Mouse (Mus musculus): ENCODE measurements around the gene Olfr1370. TPM values are rescaled to one million over a fixed set of nuclear protein-coding genes. Genes with fewer than 3 reads are reported as not detected.
A peak's percentile ranks its signal among the peaks of the same experiment; 100 is the strongest.

The Olfr1370 gene
- polyA plus RNA-seq, 1 experiment, result not detected

- no peak for DNase-seq
- TF ChIP-seq POLR2A (IDR thresholded peaks at IDR 0.05; ENCODE audit: borderline replicate concordance, insufficient read depth, low read length), result no peak
- no peak for TF ChIP-seq CTCF (IDR thresholded peaks at IDR 0.05; ENCODE audit: borderline replicate concordance, insufficient read depth, low read depth, low read length)
- Histone ChIP-seq H3K4me3 (replicated peaks; ENCODE audit: insufficient read depth, low read depth, low read length) (no peak overlapping the region), H3K4me1 (ENCODE audit: control insufficient read depth, insufficient read depth, low read length) (peaks cover 10% of the 10 kb centered on the region), H3K27me3 (ENCODE audit: control insufficient read depth, insufficient read depth, low read length) (no peaks in the 10 kb centered on the region), H3K27ac (ENCODE audit: insufficient read depth, low read length) (no peak overlapping the region)
- WGBS, result 93% methylated on average over 2 of the region's 2 CpGs
Measured at GRCm38 (mm10) chr13:21040589-21041199, 34.1 kb downstream of the Olfr1370 start.

GRCm38 (mm10) chr13:21035981-21036380, 38.8 kb downstream of the Olfr1370 start:
- Histone ChIP-seq H3K27ac (ENCODE audit: insufficient read depth, low read length) (no peak overlapping the region), H3K27me3 (ENCODE audit: control insufficient read depth, insufficient read depth, low read length) (no peaks in the 10 kb centered on the region), H3K4me1 (ENCODE audit: control insufficient read depth, insufficient read depth, low read length) (peaks cover 18% of the 10 kb centered on the region), H3K4me3 (replicated peaks; ENCODE audit: insufficient read depth, low read depth, low read length) (no peak overlapping the region)
- TF ChIP-seq POLR2A (IDR thresholded peaks at IDR 0.05; ENCODE audit: borderline replicate concordance, insufficient read depth, low read length) (no peak), CTCF (IDR thresholded peaks at IDR 0.05; ENCODE audit: borderline replicate concordance, insufficient read depth, low read depth, low read length) (no peak)
- DNase-seq, result peak; percentile 36 to 65

- DNase-seq, result peak in 1 of 2 experiments; percentile 49
- Histone ChIP-seq H3K4me3 (replicated peaks; ENCODE audit: insufficient read depth, low read depth, low read length) (no peak overlapping the region), H3K27me3 (ENCODE audit: control insufficient read depth, insufficient read depth, low read length) (no peaks in the 10 kb centered on the region), H3K27ac (ENCODE audit: insufficient read depth, low read length) (no peak overlapping the region), H3K4me1 (ENCODE audit: control insufficient read depth, insufficient read depth, low read length) (peaks cover 18% of the 10 kb centered on the region)
- peak; percentile 40; the same call in 1 of the 2 replicates for TF ChIP-seq CTCF (IDR thresholded peaks at IDR 0.05; ENCODE audit: borderline replicate concordance, insufficient read depth, low read depth, low read length)
- no peak for TF ChIP-seq POLR2A (IDR thresholded peaks at IDR 0.05; ENCODE audit: borderline replicate concordance, insufficient read depth, low read length)
- WGBS, result 78% methylated on average over 3 of the region's 3 CpGs
Measured at GRCm38 (mm10) chr13:21035011-21035410, 39.7 kb downstream of the Olfr1370 start.

GRCm38 (mm10) chr13:21033176-21033575, 41.6 kb downstream of the Olfr1370 start:
- 4% methylated on average over 3 of the region's 3 CpGs for WGBS
- H3K4me1 ChIP-seq (ENCODE audit: control insufficient read depth, insufficient read depth, low read length), result peaks cover 18% of the 10 kb centered on the region
- H3K27me3 ChIP-seq (ENCODE audit: control insufficient read depth, insufficient read depth, low read length), result no peaks in the 10 kb centered on the region
- no peak overlapping the region; the same call in 1 of the 2 replicates for H3K27ac ChIP-seq (ENCODE audit: insufficient read depth, low read length)
- DNase-seq, result peak; percentile 86 to 92
- TF ChIP-seq CTCF (IDR thresholded peaks at IDR 0.05; ENCODE audit: borderline replicate concordance, insufficient read depth, low read depth, low read length) (peak; percentile 11; the same call in 1 of the 2 replicates), POLR2A (IDR thresholded peaks at IDR 0.05; ENCODE audit: borderline replicate concordance, insufficient read depth, low read length) (no peak)
- no peak overlapping the region for H3K4me3 ChIP-seq (replicated peaks; ENCODE audit: insufficient read depth, low read depth, low read length)

GRCm38 (mm10) chr13:21024831-21025230, 49.9 kb downstream of the Olfr1370 start:
- H3K27me3 ChIP-seq (ENCODE audit: control insufficient read depth, insufficient read depth, low read length), result no peaks in the 10 kb centered on the region
- no peak for DNase-seq
- TF ChIP-seq POLR2A (IDR thresholded peaks at IDR 0.05; ENCODE audit: borderline replicate concordance, insufficient read depth, low read length), result no peak
- TF ChIP-seq CTCF (IDR thresholded peaks at IDR 0.05; ENCODE audit: borderline replicate concordance, insufficient read depth, low read depth, low read length), result no peak
- WGBS, result 94% methylated on average over 5 of the region's 5 CpGs
- H3K4me1 ChIP-seq (ENCODE audit: control insufficient read depth, insufficient read depth, low read length), result no peaks in the 10 kb centered on the region
- no peak overlapping the region for H3K27ac ChIP-seq (ENCODE audit: insufficient read depth, low read length)
- H3K4me3 ChIP-seq (replicated peaks; ENCODE audit: insufficient read depth, low read depth, low read length), result no peak overlapping the region

Other genes with a start within 250 kb of the Olfr1370 start
- gene Olfr1369-ps1, start 36.5 kb upstream of the Olfr1370 start, polyA plus RNA-seq (2012; rRNA removed), result not detected in 2 replicates
- not detected in 2 replicates for gene Olfr263, start 54.7 kb upstream of the Olfr1370 start, polyA plus RNA-seq (2012; rRNA removed)
- not detected in 2 replicates for gene Olfr1368, start 70.9 kb upstream of the Olfr1370 start, polyA plus RNA-seq (2012; rRNA removed)
- 27.0 and 28.9 TPM in 2 replicates for gene Trim27, start 104.5 kb upstream of the Olfr1370 start, polyA plus RNA-seq (2012; rRNA removed)
- gene Gpx5, start 217.8 kb upstream of the Olfr1370 start, polyA plus RNA-seq (2012; rRNA removed), result not detected in 2 replicates
- gene Gpx6, start 237.2 kb upstream of the Olfr1370 start, polyA plus RNA-seq (2012; rRNA removed), result 0.25 and 0.33 TPM in 2 replicates

Measured in cerebellum, adult 2 months (tissue).